Mouse (Mus musculus) MEL (cell line): ENCODE results near the gene Gle1. TPM values are rescaled to one million over a fixed set of nuclear protein-coding genes. Genes with fewer than 3 reads are reported as not detected.

ENCODE experiments used
- DNase-seq: peaks from one replicate; pipeline ENCODE4 v3.0.0; 2011; ENCODE audit warnings: low read depth, low spot score
- H3K27ac ChIP-seq: 2 replicates; pipeline ENCODE4 v1.5.1; 2012; ENCODE audit warnings: low read depth, mild to moderate bottlenecking, control low read depth, low read length, moderate library complexity; ENCODE audit not compliant: control insufficient read depth
- H3K27me3 ChIP-seq, 2 experiments: fragments of 150-350 bp in 1 of 2; sonication (generic) in 1 of 2; 2 replicates each; pipeline ENCODE4 v1.6.1; 2012; ENCODE audit warnings: low read length in 2 of 2, mild to moderate bottlenecking in 2 of 2, improper control_type of control experiment in 1 of 2, moderate library complexity in 1 of 2; ENCODE audit not compliant: insufficient read depth in 2 of 2, control insufficient read depth in 1 of 2
- H3K36me3 ChIP-seq, 2 experiments: 2 replicates each; pipeline ENCODE4 v1.6.1; 2012 to 2014; ENCODE audit warnings: low read length in 2 of 2, improper control_type of control experiment in 1 of 2, inconsistent platforms in 1 of 2, mild to moderate bottlenecking in 1 of 2; ENCODE audit not compliant: insufficient read depth in 2 of 2, control insufficient read depth in 1 of 2
- H3K4me1 ChIP-seq, 2 experiments: fragments of 150-350 bp in 1 of 2; sonication (generic) in 1 of 2; 2 replicates each; pipeline ENCODE4 v1.6.1; 2012; ENCODE audit warnings: low read length in 2 of 2, improper control_type of control experiment in 1 of 2, mild to moderate bottlenecking in 1 of 2; ENCODE audit not compliant: insufficient read depth in 2 of 2, control insufficient read depth in 1 of 2
- H3K4me3 ChIP-seq, 2 experiments: fragments of 150-350 bp in 1 of 2; sonication (generic) in 1 of 2; 2 replicates each; pipeline ENCODE4 v1.5.1; 2012; ENCODE audit warnings: low read depth in 2 of 2, low read length in 2 of 2, mild to moderate bottlenecking in 2 of 2, moderate library complexity in 2 of 2, control low read depth in 1 of 2, improper control_type of control experiment in 1 of 2; ENCODE audit not compliant: control insufficient read depth in 1 of 2, insufficient read depth in 1 of 2
- H3K79me2 ChIP-seq: 2 replicates; pipeline ENCODE4 v1.6.1; 2012; ENCODE audit warnings: mild to moderate bottlenecking, low read length, moderate library complexity; ENCODE audit not compliant: control insufficient read depth, poor library complexity, insufficient read depth
- H3K9ac ChIP-seq: 2 replicates; pipeline ENCODE4 v1.6.1; 2012; ENCODE audit warnings: low read depth, mild to moderate bottlenecking, control low read depth, low read length, moderate library complexity; ENCODE audit not compliant: control insufficient read depth, poor library complexity, severe bottlenecking
- H3K9me3 ChIP-seq: fragments of 150-350 bp; sonication (generic); replicated peaks from 2 replicates; pipeline ENCODE4 v1.6.1; 2012; ENCODE audit warnings: mild to moderate bottlenecking, low read length, improper control_type of control experiment, moderate library complexity; ENCODE audit not compliant: insufficient read depth
- CHD2 ChIP-seq: IDR thresholded peaks from 2 replicates; pipeline ENCODE4 v1.6.1; 2011; ENCODE audit warnings: low read length, improper control_type of control experiment
- CTCF ChIP-seq, 3 experiments: IDR thresholded peaks in 2 of 3; conservative IDR thresholded peaks in 1 of 3; 2 replicates each; pipeline ENCODE4 v1.5.1; 2011 to 2012; ENCODE audit warnings: low read length in 3 of 3, low read depth in 2 of 3, mild to moderate bottlenecking in 2 of 3, improper control_type of control experiment in 1 of 3, inconsistent platforms in 1 of 3, mixed read lengths in 1 of 3, moderate library complexity in 1 of 3; ENCODE audit not compliant: control insufficient read depth in 1 of 3, insufficient read depth in 1 of 3, poor library complexity in 1 of 3, severe bottlenecking in 1 of 3
- E2F4 ChIP-seq: IDR thresholded peaks from 2 replicates; pipeline ENCODE4 v1.6.1; 2011; ENCODE audit warnings: low read depth, low read length, improper control_type of control experiment, borderline replicate concordance
- EP300 ChIP-seq, 2 experiments: IDR thresholded peaks; 2 replicates each; pipeline ENCODE4 v1.6.1; 2011; ENCODE audit warnings: improper control_type of control experiment in 2 of 2, low read length in 2 of 2, low read depth in 1 of 2, mild to moderate bottlenecking in 1 of 2
- GATA1 ChIP-seq: IDR thresholded peaks from 2 replicates; pipeline ENCODE4 v1.6.1; 2011; ENCODE audit warnings: low read depth, low read length, improper control_type of control experiment
- HCFC1 ChIP-seq: IDR thresholded peaks from 2 replicates; pipeline ENCODE4 v1.6.1; 2012; ENCODE audit warnings: low read depth, mild to moderate bottlenecking, inconsistent platforms, low read length, improper control_type of control experiment, moderate library complexity
- MAFK ChIP-seq: IDR thresholded peaks from 2 replicates; pipeline ENCODE4 v1.6.1; 2011; ENCODE audit warnings: low read depth, mild to moderate bottlenecking, low read length, improper control_type of control experiment, borderline replicate concordance
- MAZ ChIP-seq: IDR thresholded peaks from 2 replicates; pipeline ENCODE4 v1.6.1; 2012; ENCODE audit warnings: low read depth, mild to moderate bottlenecking, inconsistent platforms, low read length, improper control_type of control experiment
- MEF2A ChIP-seq: IDR thresholded peaks from 2 replicates; pipeline ENCODE4 v1.6.1; 2014; ENCODE audit warnings: low read depth, mild to moderate bottlenecking, inconsistent platforms, low read length, improper control_type of control experiment; ENCODE audit not compliant: poor library complexity, insufficient replicate concordance, severe bottlenecking; ENCODE audit errors: extremely low read depth
- MYB ChIP-seq: IDR thresholded peaks from 2 replicates; pipeline ENCODE4 v1.6.1; 2011; ENCODE audit warnings: mild to moderate bottlenecking, low read depth, low read length, improper control_type of control experiment
- MYC ChIP-seq: IDR thresholded peaks from 2 replicates; pipeline ENCODE4 v1.6.1; 2011; ENCODE audit warnings: low read depth, mild to moderate bottlenecking, low read length, improper control_type of control experiment, moderate library complexity
- NELFE ChIP-seq: IDR thresholded peaks from 2 replicates; pipeline ENCODE4 v1.6.1; 2011; ENCODE audit warnings: low read depth, low read length, improper control_type of control experiment
- POLR2A ChIP-seq, 2 experiments: IDR thresholded peaks; 2 replicates each; pipeline ENCODE4 v1.6.1; 2011 to 2012; ENCODE audit warnings: low read length in 2 of 2, mild to moderate bottlenecking in 2 of 2, control low read depth in 1 of 2, improper control_type of control experiment in 1 of 2, low read depth in 1 of 2, moderate library complexity in 1 of 2; ENCODE audit not compliant: control insufficient read depth in 1 of 2, insufficient read depth in 1 of 2, poor library complexity in 1 of 2
- POLR2AphosphoS2 ChIP-seq: IDR thresholded peaks from 2 replicates; pipeline ENCODE4 v1.6.1; 2011; ENCODE audit warnings: low read length, improper control_type of control experiment
- RCOR1 ChIP-seq: IDR thresholded peaks from 2 replicates; pipeline ENCODE4 v1.6.1; 2012; ENCODE audit warnings: low read depth, mild to moderate bottlenecking, inconsistent platforms, low read length, improper control_type of control experiment
- SIN3A ChIP-seq: IDR thresholded peaks from 2 replicates; pipeline ENCODE4 v1.6.1; 2012; ENCODE audit warnings: low read length, improper control_type of control experiment, inconsistent platforms
- TAL1 ChIP-seq: IDR thresholded peaks from 2 replicates; pipeline ENCODE4 v1.6.1; 2012; ENCODE audit warnings: mild to moderate bottlenecking, inconsistent platforms, low read length, moderate library complexity, mixed read lengths
- TCF12 ChIP-seq: IDR thresholded peaks from 2 replicates; pipeline ENCODE4 v1.6.1; 2014; ENCODE audit warnings: low read depth, mild to moderate bottlenecking, inconsistent platforms, low read length, improper control_type of control experiment, moderate library complexity
- UBTF ChIP-seq: IDR thresholded peaks from 2 replicates; pipeline ENCODE4 v1.6.1; 2012; ENCODE audit warnings: low read depth, mild to moderate bottlenecking, inconsistent platforms, low read length, improper control_type of control experiment, moderate library complexity, borderline replicate concordance; ENCODE audit not compliant: insufficient read depth
- USF1 ChIP-seq: IDR thresholded peaks from 2 replicates; pipeline ENCODE4 v1.6.1; 2014; ENCODE audit warnings: low read depth, mild to moderate bottlenecking, inconsistent platforms, low read length, improper control_type of control experiment, moderate library complexity
- ZC3H11A ChIP-seq: IDR thresholded peaks from 2 replicates; pipeline ENCODE4 v1.6.1; 2012; ENCODE audit warnings: low read depth, mild to moderate bottlenecking, inconsistent platforms, low read length, improper control_type of control experiment
- ZKSCAN1 ChIP-seq: IDR thresholded peaks from 2 replicates; pipeline ENCODE4 v1.6.1; 2012; ENCODE audit warnings: low read depth, mild to moderate bottlenecking, inconsistent platforms, low read length, improper control_type of control experiment, moderate library complexity
- ZNF384 ChIP-seq: IDR thresholded peaks from 2 replicates; pipeline ENCODE4 v1.6.1; 2012; ENCODE audit warnings: low read depth, mild to moderate bottlenecking, inconsistent platforms, low read length, improper control_type of control experiment
- polyA plus RNA-seq, 2 experiments: library from polyadenylated mRNA; stranded (reverse) in 1 of 2; unstranded in 1 of 2; fragments of >175 nt in 1 of 2; fragments of >200 nt in 1 of 2; gene quantifications; 2 replicates each; pipeline versions ENCODE4 v1.2.1 to v1.2.4; 2012; ENCODE audit warnings: low replicate concordance in 2 of 2, low read depth in 1 of 2; ENCODE audit not compliant: insufficient read length in 2 of 2, insufficient read depth in 1 of 2, missing spikeins in 1 of 2
- total RNA-seq: library from RNA; depleted of rRNA; stranded (reverse); fragments of 300-350 nt; gene quantifications from 2 replicates; pipeline ENCODE4 v1.2.3, GENCODE M21; 2012

The Gle1 gene
- total and polyA plus RNA-seq, 3 experiments: 46.1 to 77.0 TPM; not detected in 1

GRCm38 (mm10) chr2:29930506-29930905 lies 4.7 kb upstream of the Gle1 start:
- Histone ChIP-seq H3K27ac (no peak overlapping the region), H3K79me2 (peaks cover 2% of the 10 kb centered on the region), H3K4me3 (no peak overlapping the region), H3K4me1 (no peaks in the 10 kb centered on the region), H3K9me3 (no peaks in the 10 kb centered on the region), H3K9ac (no peak overlapping the region), H3K27me3 (no peaks in the 10 kb centered on the region), H3K36me3 (peaks cover 0 to 15% of the 10 kb centered on the region in 2 experiments; a peak in 2 of 4 replicates)
- no peak for DNase-seq
- TF ChIP-seq HCFC1: no peak
- no peak for TF ChIP-seq RCOR1
- TF ChIP-seq EP300 (IDR thresholded peaks at IDR 0.05; ENCODE audit: low read depth in 1 of 2, low read length in 2 of 2): no peak
- TF ChIP-seq TAL1: no peak
- TF ChIP-seq USF1: no peak
- no peak for TF ChIP-seq POLR2AphosphoS2
- no peak for TF ChIP-seq TCF12
- TF ChIP-seq UBTF: no peak
- no peak for TF ChIP-seq NELFE
- no peak for TF ChIP-seq MAFK

GRCm38 (mm10) chr2:29931194-29931593 lies 4.0 kb upstream of the Gle1 start:
- Histone ChIP-seq H3K79me2 (peaks cover 8% of the 10 kb centered on the region), H3K36me3 (peaks cover 4 to 13% of the 10 kb centered on the region in 2 experiments), H3K4me3 (no peak overlapping the region)

More at GRCm38 (mm10) chr2:29931194-29931593, 4.0 kb upstream of the Gle1 start:
- H3K4me1 ChIP-seq: peaks cover 4% of the 10 kb centered on the region in 2 experiments; a peak in 3 of 4 replicates
- no peak overlapping the region for H3K9ac ChIP-seq
- no peak for DNase-seq
- no peaks in the 10 kb centered on the region for H3K9me3 ChIP-seq
- TF ChIP-seq ZKSCAN1: no peak
- TF ChIP-seq GATA1: no peak
- TF ChIP-seq MYC: no peak
- TF ChIP-seq CTCF (IDR thresholded peaks at IDR 0.05 in 2 of 3, conservative IDR thresholded peaks at IDR 0.05 in 1 of 3; ENCODE audit: control insufficient read depth in 1 of 3, insufficient read depth in 1 of 3, low read depth in 2 of 3, low read length in 3 of 3, poor library complexity in 1 of 3, severe bottlenecking in 1 of 3): no peak
- TF ChIP-seq SIN3A: no peak
- no peak for TF ChIP-seq ZC3H11A
- no peak for TF ChIP-seq POLR2A (IDR thresholded peaks at IDR 0.05; ENCODE audit: control insufficient read depth in 1 of 2, insufficient read depth in 1 of 2, low read depth in 1 of 2, low read length in 2 of 2, poor library complexity in 1 of 2)
- TF ChIP-seq UBTF: no peak
- no peak for TF ChIP-seq CHD2
- no peak for TF ChIP-seq POLR2AphosphoS2
- TF ChIP-seq ZNF384: no peak
- no peak for TF ChIP-seq HCFC1
- no peak for TF ChIP-seq MAFK
- no peak for TF ChIP-seq MYB
- no peak for TF ChIP-seq EP300 (IDR thresholded peaks at IDR 0.05; ENCODE audit: low read depth in 1 of 2, low read length in 2 of 2)
- TF ChIP-seq MAZ: no peak
- no peak for TF ChIP-seq NELFE
- no peak for TF ChIP-seq MEF2A
- TF ChIP-seq E2F4: no peak
- no peak overlapping the region for H3K27ac ChIP-seq
- no peaks in the 10 kb centered on the region for H3K27me3 ChIP-seq
